Mouse (Mus musculus) v-Abl transformed pro-B cells (cell line): ENCODE measurements around the gene Tnc.

Source experiments
- in situ Hi-C, 2 experiments: fragments of 400-800 bp; cut with MboI; formaldehyde crosslinking; loops; one replicate each; pipeline ENCODE4 v1.15.1; 2025; ENCODE audit not compliant: unreplicated experiment in 2 of 2

Tnc gene

DNA sequence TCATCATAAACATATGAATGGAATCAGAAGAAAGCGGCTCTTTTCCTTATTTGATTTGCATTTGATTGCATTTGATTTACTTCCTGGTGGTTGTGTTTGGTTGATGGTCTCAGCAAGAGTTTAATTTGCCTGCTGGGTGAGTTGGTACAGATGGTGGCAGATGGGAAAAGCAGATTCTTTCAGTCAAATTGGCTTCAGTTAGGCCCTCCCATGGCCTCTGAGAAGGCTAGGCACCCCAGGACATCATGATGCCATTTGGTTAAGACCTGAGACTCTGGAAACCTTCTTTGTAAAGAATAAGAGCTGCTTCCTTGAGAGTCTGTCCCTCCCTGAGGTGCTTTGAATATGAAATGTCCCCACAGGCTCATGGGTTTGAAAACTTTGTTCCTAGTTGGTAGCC, 75.1 kb downstream of the Tnc start:
- in situ Hi-C loops: loop anchor here in 1 of 2 experiments (25.0 kb wide), 1 partner anchor 809 kb away; the partner anchor contains the start of genes Ambp and Kif12

DNA sequence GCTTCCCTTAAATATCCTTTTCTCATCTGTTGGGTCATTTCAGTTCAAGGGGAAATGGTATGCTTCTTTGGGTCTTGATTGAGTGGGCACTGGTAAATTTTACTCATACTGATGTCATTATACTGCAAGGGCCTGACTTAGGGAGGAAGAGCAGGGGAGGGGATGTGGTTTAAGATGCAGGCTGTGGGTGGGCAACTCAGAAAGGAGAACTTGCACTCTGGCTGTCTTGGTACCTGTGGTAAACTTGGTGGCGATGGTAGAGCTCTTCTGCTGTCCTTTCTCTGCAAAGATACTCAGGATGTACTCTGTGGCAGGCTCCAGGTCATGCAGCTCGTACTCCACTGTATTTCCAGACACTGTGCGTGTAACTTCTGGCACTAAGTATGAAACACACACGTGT, 75.9 kb downstream of the Tnc start:
- in situ Hi-C loops: loop anchor here in 1 of 2 experiments (25.0 kb wide), 1 partner anchor 809 kb away; the partner anchor contains the start of genes Ambp and Kif12

DNA sequence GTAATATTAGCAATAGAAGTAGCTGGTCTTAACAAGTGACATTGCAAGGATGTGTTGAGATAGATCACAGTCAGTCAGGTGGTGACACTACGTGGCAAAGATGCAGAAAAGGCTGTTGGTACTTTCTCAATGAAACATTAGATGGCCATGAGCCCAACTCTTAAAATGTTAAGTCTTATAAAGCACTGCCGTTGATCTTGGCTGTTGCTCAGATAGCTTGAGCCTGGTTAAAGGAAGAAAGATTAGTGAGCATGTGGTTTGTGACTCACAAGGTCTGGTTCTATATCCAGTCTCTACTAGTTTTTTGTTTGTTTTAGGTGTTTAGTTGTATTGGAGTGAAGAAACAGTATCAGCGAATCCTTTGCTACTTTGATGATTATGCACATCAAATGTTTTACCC, 76.9 kb downstream of the Tnc start:
- in situ Hi-C loops: loop anchor here in 1 of 2 experiments (25.0 kb wide), 1 partner anchor 808 kb away; the partner anchor contains the start of genes Ambp and Kif12

DNA sequence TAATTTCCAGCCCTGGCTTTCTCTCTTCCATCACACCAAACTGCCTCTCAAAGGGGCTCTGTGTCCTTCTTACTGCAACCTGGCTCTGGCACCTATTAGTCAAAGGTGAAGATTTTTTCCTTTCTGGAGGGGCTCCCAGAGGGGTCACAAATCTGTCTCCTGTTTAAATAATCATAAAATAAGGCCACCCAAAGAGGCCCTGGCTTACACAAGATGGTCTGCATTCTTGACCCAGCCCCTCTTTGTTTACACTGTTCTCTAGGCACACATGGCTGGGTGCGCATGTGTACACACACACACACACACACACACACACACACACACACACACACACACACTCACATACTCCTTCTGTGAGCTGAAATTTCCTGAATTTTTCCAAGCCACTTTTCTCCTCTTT, 83.4 kb downstream of the Tnc start:
- in situ Hi-C loops: loop anchor here in 1 of 2 experiments (25.0 kb wide), 1 partner anchor 801 kb away; the partner anchor contains the start of genes Ambp and Kif12

DNA sequence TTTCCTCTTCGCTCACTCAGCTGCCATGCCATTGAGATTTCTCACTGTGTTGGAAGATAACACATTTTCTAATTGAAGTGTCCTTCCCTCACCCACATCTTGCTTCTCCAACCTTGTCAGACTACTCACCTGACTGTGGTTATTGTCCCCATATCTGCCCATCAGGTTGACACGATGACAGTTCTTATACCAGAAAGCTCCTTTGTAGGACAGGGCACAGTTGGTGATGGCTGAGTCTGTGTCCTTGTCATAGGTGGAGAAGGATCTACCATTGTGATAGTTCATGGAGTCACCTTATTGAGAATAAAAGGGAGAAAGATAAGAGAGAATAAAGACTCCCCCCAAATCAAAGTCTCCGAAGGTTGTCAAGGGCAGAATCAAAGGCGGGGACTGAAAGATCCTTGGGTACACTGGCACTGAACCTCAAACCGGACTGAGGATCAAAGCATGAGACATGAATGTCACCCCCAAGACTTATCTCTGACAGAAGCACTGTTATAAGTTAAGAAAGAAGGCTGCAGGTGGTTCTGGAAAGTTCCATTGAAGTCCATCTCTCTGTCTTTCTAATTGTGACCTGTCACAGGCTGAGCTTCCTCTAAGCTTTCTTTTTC, 84.9 kb downstream of the Tnc start:
- in situ Hi-C loops: loop anchor here in 1 of 2 experiments (25.0 kb wide), 1 partner anchor 800 kb away; the partner anchor contains the start of genes Ambp and Kif12

DNA sequence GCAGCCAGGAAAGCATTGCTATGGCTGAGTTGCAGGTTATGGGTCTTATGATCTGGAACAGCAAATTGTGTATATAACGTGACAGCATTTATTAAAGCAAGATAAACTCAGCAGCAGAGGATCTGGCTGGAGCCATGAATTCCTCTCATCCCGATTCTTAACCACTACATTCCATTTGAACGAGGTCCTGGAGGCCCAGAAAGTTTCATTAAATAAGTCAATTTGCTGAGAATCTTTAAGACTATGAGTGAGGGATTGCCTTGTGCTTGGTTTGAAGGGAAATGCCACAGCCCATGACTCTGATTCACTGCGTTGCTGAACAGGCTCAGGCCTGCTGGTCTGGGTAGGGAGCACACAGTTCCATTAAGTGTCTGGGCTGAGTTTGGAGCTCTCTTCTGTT, 88.2 kb downstream of the Tnc start:
- in situ Hi-C loops: loop anchor here in 1 of 2 experiments (10.0 to 25.0 kb wide), 2 partner anchors 796 to 1626 kb away; partner anchors contain the start of genes Ambp and Kif12

DNA sequence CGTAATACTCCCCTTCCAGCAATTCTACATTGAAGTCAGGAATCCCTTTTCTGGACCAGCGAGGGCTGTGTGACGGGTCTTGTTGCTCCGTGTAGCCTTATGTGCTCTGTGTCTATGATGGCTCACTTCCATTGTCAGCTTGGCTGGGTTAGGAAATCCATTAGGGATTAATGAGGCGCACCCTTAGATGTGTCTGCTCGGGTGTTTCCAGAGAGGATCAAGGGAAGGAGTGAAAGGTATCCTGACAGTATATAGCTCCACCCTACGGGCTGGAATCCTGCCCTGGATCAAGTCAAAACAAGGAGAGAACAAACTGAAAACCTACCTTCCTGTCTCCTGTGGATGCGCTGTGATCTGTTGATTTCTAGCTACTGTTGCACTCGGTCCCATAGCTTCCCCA, 96.8 kb downstream of the Tnc start:
- in situ Hi-C loops: loop anchor here in 1 of 2 experiments (5.0 to 25.0 kb wide), 5 partner anchors 263 to 1635 kb away; partner anchors contain the start of genes Ambp, Kif12 and Orm2

DNA sequence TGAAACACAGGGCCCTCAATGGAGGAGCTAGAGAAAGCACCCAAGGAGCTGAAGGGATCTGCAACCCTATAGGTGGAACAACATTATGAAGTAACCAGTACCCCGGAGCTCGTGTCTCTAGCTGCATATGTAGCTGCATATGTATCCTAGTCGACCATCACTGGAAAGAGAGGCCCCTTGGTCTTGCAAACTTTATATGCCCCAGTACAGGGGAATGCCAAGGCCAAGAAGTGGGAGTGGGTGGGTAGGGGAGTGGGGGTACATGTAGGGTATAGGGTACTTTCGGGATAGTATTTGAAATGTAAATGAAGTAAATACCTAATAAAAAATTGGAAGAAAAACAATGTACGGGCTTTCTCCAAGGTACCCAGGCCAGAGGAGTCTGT, 98.1 kb downstream of the Tnc start:
- in situ Hi-C loops: loop anchor here (5.0 to 10.0 kb wide), 4 partner anchors 324 to 784 kb away; partner anchors contain the start of gene Tex48 (in 1 of the 2)

DNA sequence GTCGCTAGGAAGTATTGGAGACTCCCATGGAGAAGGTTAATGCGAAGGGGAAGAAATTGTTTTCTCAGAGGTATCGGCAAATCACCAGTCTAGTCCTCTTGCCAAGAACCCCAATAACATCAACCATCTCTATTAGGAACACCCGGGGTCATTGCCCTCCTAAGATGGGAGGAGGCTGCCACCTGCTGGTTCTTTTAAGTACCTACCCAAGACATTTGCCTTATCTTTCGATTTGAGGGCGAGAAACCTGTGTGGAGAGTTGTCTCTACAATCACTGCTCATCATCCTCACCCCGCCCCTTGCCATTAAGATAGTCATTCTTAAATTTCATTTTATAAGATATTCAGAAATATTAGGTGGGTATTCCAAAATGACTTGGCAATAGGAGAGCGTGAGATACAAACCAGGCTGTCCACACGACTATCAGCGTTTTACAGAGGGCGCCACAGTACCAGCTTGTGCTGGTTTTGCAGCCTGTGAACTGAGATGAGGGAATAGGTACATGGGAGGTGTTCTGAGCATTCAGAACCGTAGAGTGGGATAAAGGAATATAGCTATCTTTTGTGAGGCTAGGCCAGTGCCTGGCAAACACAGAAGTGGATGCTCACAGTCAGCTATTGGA, 98.6 kb downstream of the Tnc start:
- in situ Hi-C loops: loop anchor here (5.0 to 10.0 kb wide), 4 partner anchors 323 to 783 kb away; partner anchors contain the start of gene Tex48 (in 1 of the 2)

DNA sequence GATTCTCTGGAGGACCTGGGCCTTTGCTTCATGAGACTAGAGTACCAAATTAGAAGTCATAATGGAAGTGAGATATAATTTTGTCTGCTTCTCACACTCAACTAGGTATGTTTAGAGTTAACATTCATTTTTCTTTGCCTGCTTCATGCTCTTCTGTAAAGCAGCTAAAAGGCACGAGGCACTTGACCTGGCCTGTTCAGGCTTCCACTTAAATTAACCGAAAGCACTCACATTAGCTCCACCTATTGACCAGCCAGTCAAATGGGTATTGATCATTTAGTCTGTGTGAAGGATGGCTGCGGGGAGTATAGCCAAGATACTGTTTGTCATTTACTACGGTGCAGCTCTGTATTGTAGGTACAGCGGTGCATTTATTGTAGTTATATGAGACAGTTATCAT, 103.0 kb downstream of the Tnc start:
- in situ Hi-C loops: loop anchor here in 1 of 2 experiments (10.0 kb wide), 2 partner anchors 319 to 779 kb away; partner anchors contain the start of gene Tex48

DNA sequence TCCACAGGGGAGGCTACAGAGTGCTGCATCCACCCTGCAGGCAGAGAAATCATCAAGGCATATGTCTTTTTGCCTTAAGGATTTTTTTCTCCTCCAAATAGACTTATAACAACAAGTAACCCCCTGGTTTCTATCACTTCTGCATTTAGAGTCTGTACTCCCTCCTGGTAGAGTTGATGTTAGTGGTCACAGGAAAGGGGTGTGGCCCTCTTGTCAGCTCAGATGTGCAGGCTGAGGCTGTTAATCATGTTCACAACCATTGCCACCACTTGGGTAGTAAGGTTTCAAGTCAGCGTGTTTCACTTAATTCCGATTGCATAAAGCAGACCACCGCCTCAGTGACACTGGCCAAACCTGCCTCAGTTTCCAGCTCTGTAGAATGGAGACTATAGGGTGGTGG, 103.9 kb downstream of the Tnc start:
- in situ Hi-C loops: loop anchor here in 1 of 2 experiments (10.0 kb wide), 2 partner anchors 318 to 778 kb away; partner anchors contain the start of gene Tex48

DNA sequence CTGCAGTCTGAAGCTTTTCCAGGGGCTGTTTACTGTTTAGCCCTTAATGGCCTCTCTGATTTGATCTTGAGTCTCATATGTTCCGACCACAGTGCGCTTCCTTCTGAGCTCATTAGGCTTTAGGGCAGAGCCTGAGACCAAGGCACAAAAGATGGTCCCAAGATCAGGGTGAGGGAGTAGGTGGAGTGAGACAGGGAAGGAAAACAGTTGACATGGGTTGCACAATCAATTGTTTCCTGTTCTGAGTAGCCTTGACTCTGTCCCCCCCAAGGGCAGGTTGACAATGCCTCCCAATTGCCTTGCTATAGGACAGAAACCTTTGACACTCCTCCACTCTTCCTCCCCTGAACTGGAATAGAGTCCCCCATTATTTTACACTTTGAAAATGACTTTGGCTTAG, 105.4 kb downstream of the Tnc start:
- in situ Hi-C loops: loop anchor here in 1 of 2 experiments (10.0 kb wide), 2 partner anchors 317 to 777 kb away; partner anchors contain the start of gene Tex48

DNA sequence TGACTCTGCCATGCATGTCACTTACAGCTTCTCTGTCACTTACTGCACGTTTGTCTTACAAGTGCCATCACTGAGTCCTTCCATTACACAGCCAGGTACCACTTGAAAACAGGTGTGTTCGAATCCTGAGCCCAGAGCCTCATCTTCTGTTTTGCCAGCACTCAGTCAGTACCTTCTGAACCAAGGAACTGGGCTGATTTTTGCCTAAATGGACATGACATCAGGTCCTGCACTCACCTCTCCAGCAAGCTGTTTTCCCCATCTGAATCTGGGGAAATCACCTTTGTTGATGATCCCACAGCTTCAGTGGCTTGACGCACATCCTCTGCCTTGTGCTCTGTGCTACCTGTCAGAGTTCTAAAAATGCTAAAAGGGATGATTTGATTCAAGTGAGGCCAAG, 107.4 kb downstream of the Tnc start:
- in situ Hi-C loops: loop anchor here in 1 of 2 experiments (5.0 kb wide), 1 partner anchor 47 kb away; no protein-coding TSS in a partner anchor

DNA sequence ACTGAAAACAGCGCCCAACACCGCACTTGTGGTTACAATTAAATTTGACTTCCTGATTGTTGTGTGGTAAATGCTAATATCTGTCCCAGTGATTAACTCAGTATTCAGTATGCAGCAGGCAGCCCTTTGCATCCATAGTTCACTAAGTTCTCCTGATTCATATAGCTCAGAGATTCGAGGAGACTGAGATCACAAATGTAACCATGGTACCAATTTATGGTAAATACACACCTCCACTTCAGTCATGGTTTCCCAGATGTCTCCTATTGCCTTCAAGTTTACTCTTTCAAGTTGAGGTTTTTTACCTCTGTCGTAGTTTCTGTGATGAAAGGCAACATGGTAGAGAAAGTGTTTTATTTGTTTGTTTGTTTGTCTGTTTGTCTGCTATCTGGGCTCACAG, 110.9 kb downstream of the Tnc start:
- in situ Hi-C loops: loop anchor here in 1 of 2 experiments (5.0 kb wide), 1 partner anchor 44 kb away; no protein-coding TSS in a partner anchor

DNA sequence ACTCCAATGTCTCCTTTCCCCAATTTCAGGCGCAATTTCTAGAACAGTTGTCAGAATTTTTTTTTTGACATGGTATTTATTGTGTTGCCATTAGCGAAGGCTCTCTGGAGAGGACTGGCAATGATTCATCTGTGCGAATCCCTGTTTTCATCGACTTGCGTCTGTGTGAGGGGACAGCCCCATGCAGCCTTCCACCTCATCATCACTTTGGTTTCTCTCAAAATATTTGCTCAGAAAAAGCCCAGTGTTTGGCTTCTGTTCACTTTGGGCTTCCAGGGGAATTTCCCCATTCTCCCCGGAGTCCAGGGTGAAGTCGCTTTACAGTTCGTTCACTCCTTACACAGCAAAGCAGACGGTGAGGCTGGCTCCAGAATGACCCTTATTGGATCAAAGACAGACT, 111.5 kb downstream of the Tnc start:
- in situ Hi-C loops: loop anchor here in 1 of 2 experiments (5.0 kb wide), 1 partner anchor 43 kb away; no protein-coding TSS in a partner anchor

DNA sequence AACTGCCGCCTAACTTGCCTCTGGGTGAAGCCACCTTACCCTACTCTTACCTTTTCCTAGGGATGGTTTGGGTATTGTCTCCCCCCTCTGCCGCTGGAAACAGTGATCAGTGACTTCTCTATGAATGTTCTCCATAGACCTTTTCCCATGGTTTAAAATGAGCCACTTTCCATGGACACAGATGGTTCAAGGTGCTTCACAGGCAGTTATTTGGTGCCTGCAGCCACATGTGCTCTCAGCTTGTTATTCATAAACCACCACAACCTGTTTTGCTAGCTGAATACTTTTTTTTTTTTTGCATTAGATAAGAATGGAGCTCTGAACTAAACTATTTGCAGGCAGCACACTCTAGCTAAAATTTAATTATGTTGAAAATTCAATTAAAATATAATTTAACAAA, 116.0 kb downstream of the Tnc start:
- in situ Hi-C loops: no loop called here

DNA sequence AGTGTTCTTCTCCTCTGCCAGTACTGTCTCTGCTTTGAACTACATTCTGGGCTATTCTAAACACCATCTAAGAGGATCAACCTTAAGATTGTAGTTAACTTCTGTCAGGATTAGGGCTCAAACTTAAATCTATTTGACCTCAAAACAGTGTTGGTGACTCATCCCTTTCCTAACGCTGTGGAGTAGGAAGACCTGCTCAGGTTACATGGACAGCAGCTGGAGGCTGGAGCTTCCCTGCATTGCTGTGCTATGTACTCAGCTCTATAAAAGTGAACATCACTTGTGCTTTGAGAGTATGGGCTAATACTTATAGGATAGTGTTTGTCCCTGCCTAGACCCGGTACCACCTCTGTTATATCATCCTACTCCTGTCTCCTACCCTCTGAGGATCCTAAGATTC, 117.3 kb downstream of the Tnc start:
- in situ Hi-C loops: no loop called here

DNA sequence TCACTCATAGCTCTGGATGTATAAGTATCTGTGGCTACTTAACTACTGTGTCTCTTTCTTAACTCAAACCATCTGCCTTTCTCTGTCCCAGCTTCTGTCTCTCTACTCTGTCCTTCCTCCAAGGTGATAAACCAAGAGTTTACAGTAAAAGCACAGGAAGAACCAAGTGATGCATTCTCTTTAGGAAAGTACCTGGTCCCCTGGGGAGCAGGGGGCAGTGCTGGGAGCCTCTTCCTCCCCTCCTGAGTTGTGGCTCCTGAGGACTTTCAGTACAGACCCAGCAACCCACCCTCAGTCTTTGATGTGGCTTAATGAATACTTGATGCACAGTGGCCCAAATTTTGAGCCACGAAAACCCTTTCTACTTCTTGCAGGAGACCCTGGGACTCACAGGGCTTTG, 118.6 kb downstream of the Tnc start:
- in situ Hi-C loops: no loop called here

DNA sequence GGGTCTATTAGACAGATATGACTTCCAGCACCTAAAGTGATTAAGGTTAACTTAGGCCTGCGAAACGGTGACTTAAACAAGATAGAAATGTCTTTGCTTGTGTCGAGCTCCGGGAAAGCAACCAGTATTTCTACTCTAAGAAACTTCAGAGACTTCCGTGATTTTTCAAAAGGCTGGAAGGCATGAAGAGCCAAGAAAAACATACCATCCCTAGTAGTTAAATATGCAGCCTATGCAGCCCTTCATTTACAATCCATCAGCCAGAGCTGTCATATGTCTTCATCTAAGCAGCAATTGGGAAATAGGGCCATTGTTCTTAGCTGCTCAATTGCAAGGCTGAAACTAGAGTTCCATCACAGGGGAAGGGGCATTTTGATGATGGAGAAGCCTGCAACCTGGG, 129.6 kb downstream of the Tnc start:
- in situ Hi-C loops: no loop called here

DNA sequence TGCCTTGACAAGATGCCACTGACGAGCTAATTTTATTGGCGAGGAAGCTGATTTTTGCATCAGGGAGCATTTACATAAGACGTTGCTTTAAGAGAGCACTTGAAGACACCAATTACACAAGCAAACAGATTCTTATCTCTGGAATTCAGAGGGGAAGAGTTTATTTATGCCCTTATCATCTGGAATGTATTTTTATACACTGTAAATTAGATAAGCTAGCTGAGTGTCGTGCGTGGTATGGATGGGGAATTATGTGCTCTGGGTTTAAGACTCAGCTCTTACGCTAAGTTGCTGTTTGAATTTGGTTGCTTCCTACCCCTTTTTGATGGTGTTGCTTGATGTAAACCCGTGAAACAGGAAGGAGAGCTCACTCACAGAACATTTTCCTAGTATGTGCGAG, 130.1 kb downstream of the Tnc start:
- in situ Hi-C loops: no loop called here

DNA sequence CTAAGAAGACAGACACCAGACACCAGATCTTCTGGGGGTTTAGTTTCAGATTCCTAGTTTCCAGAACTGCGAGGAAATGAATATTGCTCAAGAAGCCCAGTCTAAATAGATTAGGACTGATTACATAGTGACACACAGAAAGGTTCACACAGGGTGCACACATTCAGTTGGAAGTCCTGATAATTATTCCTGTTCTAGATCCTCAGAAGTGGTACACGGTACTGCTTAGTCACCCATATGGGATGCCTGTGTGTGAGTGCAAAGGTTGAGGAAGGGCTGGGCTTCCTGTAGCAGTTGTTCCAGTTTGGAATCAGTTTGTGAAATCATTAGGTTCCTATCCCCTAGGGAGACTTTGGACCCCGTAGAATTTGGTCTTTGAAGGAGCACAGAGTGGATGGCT, 130.5 kb downstream of the Tnc start:
- in situ Hi-C loops: no loop called here
